Mouse (Mus musculus) retina, embryonic 14.5 days (tissue): Measurements from ENCODE around the gene Ano6.

Experiments used
- DNase-seq: peaks from one replicate; pipeline ENCODE4 v3.0.0-alpha.2; 2015; ENCODE audit warnings: low spot score

Ano6 gene

DNA sequence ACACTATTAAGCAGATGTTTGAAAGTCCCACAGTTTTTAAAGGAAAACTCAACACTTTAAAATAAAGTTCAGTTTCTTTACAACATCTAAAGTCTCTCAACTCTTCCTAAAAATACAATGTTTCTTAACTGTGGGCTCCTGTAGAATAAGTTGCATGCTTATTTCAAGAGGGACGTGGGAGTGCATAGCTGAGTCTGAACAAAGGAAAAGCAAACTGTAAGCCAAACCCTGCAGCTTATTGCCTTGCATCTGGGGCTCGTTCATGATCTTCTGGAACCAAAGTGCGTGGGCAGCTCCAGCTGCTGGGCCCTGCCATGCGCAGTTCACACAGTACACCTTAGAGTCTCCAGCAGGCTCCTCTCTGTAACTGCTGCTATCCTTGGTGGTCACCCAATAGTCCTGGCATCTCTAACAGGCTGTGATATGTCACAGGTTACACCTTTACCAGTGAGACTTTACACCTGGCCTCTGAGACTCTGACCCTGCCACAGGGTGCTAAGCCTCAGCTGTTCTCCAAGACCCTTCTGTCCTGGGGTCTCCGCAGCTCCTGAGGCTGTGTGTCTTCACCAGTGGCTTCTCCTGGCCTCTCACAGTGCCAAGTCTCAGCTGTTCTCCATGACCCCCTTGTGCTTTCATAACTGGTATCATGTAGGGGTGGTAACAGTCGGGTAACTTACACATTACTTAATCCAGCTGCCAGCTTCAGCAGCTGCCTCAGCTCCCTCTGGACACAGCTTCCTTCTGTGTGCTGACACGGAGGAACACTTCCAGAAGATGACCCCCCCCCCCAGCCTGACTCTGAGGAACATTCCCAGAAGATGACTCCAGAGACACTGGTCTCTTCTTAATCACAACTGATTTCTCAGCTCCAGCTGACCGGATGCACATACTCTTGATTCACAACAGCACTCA is 66.3 kb downstream of the Ano6 start:
- DNase-seq = no peak

DNA sequence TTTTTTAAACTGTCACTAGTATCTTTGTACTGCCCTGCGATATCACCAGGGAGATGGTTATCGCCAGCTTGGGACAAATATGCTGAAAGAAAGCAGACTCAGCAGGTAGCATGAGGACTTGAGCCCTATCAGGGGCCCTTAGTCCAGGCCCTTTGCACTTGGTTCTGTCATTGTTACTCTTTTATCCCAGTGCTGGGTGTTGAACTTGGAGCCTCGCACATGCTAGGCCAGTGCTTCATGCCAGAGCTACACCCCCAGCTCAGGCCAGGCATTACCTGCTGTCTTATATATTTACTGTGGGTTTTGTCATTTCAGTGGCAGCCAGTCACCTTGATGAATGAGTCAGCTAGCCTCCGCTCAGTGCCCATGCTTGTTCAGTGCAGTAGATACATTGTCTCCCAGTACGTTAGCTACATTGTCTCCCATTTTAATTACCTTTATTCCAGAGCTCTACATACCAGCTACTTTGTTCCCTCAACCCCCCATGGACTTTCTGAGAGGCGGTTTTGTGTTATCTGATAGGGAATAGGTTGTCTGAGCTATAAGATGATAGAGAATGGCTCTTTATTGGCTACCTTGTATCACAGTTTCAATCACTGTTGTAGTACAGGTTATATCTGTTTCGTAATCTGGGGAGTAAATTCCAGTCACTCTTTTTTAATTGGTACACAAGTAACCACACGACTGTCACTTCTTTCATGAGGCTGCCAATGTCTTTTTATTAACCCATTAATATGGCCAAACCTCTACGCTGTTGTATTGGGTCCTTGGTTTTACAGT is 68.4 kb downstream of the Ano6 start:
- DNase-seq = no peak

DNA sequence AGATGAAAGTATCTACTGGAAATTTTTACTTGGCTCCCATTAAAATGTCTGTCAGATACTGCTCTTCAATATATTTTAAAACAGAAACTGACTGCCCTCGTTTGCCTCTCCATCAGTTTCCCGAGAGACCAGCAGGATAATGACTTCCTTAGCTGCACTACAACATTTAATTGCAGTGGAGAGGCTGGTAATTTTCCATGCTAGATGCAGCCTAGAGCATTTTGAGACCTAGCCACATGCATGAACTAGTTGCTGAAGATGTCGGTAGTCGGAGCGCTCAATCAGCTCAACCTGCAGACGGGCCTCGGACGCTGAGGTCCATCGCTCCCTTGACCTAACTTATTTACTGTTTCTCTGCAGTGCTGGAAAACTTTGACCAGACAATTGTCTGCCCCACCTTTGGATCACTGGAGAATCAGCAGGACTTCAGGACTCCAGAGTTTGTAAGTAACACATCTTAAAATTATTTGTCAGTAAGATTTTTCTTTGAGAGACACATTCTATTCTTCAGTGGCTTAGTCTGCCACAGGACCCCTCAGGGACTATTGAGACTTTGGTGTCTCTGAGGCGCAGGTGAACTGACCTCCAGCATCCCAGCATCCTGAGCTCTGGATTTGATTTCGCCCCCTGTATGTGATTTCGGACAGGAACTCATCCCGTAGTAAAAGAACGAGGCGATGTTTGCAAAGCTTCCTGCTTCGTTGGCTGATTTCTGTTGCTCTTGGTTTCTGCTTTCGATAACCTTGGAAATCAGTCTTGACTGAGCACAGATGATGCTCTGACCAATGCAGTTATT is 73.4 kb downstream of the Ano6 start:
- DNase-seq = no peak

DNA sequence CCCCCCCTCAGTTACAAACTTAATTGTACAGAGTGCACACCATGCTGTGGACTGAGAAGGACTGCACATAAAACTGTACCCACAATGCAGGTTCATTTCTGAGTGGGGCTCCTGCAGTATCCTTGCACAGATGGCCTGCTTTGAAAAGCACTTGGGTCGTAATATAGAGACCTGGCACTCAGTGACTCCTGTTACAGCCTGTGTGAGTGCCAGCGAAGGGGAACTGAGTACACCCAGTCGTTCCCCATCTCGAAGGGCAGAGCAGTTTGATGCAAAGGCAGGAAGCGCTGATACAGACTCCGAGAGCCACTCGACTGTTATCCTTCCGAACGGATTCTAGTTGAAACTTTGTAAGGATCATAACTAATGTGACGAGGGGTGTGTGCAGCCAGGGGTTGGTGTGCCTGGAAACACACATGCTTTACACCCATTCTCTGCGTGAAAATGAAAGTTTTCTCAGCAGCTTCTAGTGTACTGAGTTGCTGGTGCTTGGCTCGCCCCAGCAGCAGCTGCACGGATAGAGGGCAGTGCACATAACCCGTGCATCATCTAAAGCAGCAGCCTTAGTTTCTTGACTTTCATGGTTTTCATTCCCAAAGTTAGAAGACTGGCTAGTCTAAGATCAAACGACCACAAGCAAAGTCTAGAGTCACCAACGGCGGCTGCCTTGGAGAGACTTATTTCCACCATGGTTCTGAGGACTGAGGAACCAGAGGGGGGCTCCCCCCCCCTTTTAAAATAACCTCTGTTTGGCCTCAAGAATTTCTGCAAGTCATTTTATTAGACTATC is 74.9 kb downstream of the Ano6 start:
- DNase-seq = no peak

DNA sequence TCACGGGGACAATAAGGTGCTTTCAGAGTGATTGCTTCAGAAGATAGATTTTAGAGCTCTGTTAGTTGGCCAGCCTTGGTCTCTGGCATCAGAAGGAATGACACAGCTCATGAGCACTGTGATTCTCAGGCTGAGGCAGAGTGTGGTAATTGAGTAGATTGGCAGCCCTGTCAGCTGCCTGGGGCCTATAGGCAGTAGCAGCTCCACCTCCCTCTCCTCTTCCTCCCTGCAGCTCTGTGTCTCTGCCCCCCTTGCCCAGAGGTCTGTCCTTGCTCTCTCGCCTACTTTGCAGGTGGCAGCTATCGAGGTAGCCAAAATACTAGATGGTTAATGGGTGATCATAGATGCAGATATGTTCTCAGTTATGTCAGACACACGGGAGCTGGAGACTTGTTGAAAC is 77.5 kb downstream of the Ano6 start:
- DNase-seq = no peak

DNA sequence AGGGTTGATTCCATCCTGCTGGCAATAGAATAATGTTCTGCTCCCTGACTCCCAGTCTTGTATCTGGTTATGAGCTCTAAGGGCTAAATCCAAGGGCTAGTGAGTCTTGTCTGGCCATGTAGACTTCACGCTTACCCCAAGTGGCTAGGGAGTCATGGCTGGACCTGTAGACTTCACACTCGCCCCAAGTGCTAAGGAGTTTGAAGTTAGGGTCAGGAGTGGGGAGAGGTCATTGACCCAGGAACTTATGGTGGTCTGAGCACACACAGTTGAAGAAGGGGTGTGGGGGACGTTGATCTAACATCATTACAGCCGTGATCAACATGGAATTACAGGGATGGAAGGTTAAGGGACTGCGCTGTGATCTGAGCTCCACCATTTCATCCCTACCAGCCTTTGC is 79.0 kb downstream of the Ano6 start:
- no peak for DNase-seq

DNA sequence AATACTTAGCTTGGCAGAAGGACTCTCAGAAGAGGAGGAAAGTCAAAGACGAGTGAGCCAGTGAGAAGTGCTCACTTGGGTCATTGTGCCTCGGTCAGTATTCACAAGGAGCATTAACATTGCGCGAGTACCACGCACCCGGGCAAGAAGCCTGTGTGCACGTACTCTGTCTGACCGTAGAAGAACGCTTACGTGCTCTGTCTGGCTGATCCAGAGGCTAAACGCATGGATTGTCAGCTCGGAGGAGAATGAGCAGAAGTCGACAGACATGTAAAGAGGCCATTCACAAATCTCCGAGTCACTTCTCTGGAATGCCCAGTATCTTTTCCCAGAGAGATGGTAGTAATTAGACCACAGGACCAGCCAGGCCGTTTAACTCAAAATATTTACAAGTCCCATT is 81.0 kb downstream of the Ano6 start:
- no peak for DNase-seq

DNA sequence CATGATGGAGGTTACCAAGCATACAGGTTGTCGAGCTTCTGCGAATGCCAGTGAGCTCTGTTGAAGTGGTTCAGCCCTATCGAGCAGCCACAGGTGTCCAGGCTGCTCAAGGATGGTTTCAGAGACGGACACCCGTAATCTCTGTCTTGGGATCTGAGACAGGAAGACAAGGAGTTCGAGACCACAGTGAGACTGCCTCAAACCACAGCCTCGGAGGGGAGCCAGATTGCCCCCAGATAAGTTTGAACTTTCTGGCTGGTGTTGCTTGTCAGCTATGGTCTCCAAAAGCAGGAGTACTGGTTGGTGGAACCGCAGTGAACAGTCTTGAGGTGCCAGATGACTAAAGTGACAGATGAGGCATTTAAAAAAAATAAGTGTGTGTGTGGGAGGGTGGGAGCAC is 81.8 kb downstream of the Ano6 start:
- DNase-seq = no peak

DNA sequence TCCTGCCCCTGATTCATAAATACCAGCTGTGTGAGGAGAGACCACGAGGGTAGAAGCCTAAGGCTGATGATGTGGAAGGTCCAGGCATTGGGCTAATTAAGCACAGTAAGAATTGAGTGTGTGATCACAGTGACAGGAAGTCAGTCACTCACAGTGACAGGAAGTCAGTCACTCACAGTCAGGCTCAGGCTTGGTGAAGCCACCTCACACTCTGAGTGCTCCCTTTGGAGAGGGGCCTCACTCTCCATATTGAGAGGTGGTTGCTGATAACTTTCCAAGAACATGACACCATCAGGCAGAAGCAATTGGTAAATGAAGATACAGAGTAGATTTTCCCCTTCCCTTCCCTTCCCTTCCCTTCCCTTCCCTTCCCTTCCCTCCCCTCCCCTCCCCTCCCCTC is 82.6 kb downstream of the Ano6 start:
- no peak for DNase-seq

DNA sequence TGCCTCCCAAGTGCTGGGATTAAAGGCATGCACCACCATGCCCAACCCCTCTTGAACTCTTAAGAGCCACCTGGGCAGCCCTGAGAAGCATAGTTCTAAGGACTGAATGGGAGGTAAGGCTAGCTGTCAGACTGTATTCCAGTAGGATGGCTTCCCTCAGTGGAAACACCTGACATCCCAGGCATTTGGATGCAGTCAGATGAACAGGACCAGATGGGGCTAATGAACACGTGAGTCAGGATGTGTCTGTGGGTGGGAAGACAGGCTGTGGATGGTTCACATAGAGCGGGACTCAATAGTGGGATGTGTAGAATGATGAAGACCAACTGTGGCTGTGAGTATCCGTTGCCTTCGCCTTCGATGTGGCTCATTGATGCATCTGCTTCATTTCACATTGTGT is 83.6 kb downstream of the Ano6 start:
- no peak for DNase-seq

DNA sequence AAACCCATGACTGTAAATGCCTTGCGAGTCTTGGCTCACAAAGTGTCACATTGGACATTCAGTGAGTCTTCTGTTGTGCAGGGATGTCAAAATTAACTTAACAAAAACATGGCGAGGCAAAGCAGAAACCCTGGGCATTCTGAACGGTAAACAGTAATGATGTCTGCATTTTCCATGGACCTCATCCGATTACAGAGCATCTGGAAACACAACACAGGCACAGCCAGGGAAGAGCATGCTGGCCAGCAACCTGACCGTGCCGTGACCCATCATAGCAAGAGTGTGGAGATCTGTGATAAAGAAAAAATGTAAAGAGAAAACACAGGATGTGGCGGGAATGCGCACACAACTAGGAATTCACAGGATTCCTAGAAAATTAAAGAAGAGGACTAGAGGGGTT is 84.1 kb downstream of the Ano6 start:
- DNase-seq = no peak

DNA sequence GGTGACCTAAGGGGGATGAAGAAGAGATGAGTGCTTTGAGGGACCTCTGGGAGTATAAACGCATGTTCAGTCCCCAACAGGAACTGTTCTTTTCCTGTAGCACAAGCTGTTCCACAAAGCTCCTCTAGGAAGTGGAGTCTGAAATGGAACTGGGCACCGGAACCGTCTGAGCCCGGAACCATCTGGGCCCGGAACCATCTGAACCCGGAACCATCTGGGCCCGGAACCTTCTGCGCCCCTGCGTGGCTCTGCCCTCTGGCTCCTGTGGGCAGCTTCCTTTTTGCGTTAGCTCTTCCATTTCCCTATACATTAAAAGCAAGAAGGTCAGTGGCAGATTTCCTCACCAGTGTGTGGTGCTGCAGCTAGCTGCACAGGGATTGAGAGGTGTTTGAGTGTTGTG is 85.3 kb downstream of the Ano6 start:
- DNase-seq = no peak

DNA sequence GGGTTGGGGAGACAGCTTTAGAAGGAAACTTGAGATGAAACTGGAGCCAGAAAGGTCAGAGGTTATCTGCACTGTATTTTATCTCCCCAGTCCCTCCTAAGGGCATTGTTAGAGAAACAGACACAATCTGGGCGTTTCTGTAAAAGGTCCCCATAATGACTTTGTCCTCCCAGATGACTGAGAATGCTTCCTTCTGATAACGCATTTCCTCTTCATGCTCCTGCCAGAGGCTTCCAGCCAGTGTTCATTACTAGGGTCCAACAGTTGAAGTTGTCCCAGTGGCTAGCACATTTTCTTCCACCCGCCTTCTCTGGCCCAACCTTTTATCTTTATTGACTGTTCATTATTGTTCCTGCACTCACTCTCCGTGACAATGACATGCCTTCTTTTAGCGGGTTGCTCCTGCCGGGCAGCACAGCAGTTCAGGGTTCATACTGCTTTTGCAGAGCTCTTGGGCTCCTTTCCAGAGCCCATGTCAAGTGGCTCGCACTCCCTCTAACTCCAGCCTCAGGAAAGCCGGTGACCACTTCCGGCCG is 90.0 kb downstream of the Ano6 start:
- DNase-seq = no peak

DNA sequence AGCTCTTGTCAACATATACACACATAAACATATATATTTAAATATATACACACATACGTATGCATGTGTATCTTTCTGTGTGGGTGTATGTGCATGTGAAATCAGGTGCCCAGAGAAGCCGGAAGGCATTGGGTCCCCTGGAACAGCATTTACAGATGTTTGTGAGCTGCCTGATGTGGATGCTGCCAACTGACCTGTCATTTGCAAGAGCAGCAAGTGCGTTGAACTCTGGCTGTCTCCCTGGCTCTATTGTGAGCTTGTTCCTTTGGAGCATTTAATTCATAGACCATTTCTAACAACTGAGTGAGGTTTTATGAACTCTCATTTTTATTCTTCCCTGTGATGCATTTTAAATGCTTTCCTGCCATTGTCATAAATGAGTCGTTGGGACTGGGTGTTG is 91.8 kb downstream of the Ano6 start:
- no peak for DNase-seq

DNA sequence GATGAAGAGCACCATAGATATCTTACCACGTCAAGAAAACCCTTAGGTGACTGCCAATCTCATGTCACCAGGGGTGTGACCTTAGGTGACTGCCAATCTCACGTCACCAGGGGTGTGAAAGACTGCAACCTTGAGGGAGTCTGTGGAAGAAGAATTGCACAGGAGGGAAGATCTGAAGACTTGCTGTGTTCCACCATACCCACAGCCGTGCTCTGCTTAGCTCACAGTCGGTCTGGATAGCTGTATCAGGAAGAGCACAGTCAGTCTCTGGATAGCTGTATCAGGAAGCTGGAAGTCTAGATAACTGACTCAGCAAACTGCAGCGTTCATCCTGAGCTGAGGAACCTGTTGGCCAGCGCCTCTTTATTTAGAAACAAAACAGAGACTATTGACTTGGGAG is 92.9 kb downstream of the Ano6 start:
- DNase-seq = no peak

DNA sequence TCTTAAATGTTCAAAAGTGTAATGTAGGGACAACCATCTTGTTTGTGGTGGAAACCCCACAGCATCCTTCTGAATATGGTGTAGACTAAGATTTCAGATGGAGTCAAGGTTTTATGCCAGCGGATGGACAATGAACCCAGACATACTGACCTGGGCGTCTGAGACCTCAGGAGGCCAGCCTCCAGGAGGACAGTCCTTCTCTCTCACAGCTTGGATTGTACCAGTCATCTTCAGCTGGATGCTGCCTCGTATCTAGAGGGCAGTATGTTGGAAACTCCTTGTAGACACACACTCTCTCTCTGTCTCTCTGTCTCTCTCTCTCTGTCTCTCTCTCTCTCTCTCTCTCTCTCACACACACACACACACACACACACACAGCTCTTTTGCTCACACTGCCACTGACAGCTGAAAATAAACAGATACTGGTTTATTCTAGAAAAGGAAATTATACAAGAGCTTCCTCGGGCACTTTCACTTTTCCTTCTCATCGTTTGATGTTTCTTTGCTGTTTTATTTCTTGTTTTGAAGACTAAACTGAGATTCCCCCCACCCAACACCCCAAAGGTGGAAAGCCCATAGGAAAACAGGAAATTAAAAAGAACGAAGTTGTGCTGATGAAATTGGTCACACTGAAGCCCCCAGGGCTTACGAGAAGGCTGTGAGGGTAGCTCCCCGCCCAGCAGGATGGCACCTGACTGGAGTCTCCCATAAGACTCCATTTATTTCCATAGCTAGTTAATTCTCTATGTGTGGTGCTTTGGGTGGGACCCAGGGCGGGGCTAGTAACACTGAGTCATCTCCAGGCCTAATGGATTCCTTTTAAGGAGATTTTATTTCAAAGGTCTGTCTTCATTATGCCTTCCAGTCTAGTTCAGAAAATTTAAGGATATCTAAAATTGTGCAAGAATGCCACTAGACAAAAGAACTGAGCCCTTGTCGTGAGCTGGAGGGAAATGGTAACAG is 94.3 kb downstream of the Ano6 start:
- DNase-seq = no peak

DNA sequence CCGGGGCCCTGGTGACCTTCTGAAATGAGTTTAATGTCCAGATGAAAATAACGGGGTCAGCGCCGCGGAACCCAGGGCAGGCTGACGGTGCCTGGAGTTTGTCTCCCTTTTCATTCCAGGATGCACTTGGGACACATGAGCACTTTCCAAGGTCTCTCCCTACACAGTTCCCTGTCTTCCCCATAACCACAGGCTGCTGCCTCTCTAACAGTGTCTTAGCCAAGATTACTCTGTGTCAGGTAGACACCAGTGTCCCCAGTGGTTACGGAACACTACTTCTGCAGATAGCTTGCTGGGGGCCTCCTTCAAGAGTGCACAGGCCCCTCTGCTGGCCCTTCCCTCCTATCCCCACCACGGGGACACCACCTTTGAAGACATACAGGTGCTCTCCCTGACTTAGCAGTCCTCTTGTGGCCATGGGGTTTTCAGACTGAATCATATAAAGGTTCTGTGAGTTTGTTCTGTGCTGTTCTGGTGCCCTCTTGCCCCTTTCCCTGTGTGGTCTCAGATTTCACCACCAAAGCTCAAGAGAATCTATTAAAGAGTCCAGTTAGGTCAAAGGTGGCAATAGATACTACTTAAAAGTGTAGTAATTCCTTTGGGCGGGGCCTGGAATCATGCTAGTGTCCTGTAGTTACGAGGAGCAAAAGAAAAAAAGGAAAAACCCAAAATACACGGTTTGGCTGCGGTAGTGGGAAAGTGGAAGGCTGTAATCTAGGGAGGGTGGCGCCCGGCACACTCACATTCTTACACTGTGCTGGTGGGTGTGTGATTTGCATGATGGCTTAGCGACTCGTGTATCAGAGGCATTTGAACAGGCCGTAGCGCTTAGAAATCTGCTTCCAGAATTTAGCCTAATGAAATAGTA is 95.5 kb downstream of the Ano6 start:
- DNase-seq = no peak

DNA sequence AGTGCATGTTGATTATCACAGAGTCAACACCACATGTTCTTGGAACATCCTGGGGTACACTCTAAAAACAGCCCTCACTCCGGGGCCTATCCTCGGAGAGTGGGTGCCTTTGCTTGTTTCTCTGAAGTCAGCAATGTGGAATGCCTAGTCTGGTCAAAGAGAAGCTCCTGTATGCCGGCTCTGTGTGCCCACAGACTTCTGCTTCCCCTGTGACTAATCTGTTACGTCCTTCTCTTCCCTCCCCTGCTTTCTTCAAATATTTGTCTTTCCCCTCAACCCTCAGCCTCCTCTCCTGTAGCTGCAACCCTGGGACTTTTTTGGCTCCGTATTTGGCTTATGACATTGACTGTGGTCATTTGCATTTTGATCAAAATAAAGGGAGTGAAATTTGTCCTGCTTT is 96.7 kb downstream of the Ano6 start:
- no peak for DNase-seq

DNA sequence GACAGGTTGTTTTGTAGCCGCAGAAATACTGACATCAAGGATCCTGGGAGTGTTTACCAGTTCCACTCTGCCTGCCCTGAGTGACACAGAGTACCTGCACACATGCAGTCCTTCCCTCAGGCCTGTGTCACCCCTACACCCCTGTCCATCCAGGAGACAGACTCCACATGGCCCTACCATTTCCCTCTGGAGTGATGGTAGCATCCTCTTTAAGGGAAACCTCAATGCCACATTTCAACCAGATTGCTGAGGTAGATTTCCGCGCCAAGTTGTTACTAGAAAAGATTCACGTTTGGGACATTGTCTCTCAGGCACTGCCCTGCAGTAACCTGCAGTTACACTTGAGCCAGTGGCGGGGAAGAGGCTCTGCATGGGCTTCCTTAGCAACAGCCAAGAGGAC is 97.9 kb downstream of the Ano6 start:
- no peak for DNase-seq
